Mouse (Mus musculus) left cerebral cortex, postnatal 36 days (tissue): ENCODE measurements at regions not wholly inside any gene's neighbourhood (a gene's known extent, or its start where the extent isn't known, plus 50 kb on each side); places are given as distances from the start of the nearest gene placed in this dataset.
A peak's percentile ranks its signal among the peaks of the same experiment; 100 is the strongest.

ENCODE experiments used
- DNase-seq, 2 experiments: peaks; one replicate each; pipeline ENCODE4 v3.0.0; 2021 to 2022; ENCODE audit warnings: low spot score in 2 of 2, mixed read lengths in 1 of 2
- intact Hi-C: fragments of 180-260 bp; cut with DNase I; formaldehyde crosslinking; loops from one replicate; pipeline ENCODE4 v1.15.1; 2025

DNA sequence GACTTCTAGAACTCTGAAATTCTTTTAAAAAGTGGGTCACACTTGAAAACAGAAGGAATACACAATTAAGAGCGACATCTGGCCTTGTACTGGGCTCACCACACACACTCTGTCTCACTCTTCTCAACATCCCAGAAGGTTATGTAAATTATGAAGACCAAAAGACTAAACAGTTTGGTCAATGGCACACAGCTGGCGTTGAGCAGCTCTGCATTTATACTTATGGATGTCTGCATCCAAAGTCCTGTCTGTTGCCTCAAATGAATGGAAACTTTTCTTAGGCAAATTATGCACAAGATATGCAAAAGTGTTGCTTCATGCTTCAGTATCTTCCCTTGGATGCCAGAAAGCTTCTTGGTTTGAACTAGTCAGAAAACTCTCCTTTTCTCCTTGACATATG, 323.5 kb downstream of the Ppp3ca start:
- intact Hi-C loops: no loop called here

DNA sequence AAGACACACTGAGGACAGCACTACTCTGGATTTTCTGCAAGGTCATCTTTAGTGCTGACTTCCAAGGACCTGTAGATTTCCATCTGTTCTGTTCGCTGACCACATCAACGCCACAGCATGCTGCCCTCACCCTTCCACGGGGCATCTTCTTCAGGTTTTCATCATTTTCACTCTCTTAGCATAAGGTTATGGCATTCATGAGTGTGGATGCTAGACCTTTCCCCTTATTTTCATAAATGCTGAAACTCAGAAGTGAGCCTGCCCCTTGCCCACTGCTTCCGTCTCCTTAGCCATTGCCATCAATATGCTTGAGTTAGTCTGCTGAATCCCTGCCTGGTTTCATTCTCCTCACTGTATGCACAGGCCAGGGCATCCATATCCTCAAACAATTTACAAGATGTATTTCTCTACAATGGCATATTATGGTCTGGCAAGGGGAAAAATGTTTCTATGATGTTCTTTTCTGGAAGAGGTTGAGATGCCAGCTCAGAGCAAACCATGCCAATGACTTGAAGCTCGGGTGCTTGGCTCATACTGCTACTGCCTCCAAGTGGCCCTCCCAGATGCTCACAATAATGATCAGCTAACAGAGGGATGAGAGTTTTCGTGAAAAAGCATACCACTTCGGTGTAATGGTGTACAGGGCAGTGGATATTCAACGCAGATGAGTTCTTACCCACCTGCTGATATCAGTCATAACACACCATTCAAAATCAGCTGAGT, 324.6 kb downstream of the Ppp3ca start:
- DNase-seq: peak in 1 of 2 experiments; percentile 14
- intact Hi-C loops: loop anchor here (5.0 kb wide), 2 partner anchors 218 to 423 kb away; no protein-coding TSS in a partner anchor

More for the DNA sequence above, 323.5 kb downstream of the Ppp3ca start:
- DNase-seq: no peak

DNA sequence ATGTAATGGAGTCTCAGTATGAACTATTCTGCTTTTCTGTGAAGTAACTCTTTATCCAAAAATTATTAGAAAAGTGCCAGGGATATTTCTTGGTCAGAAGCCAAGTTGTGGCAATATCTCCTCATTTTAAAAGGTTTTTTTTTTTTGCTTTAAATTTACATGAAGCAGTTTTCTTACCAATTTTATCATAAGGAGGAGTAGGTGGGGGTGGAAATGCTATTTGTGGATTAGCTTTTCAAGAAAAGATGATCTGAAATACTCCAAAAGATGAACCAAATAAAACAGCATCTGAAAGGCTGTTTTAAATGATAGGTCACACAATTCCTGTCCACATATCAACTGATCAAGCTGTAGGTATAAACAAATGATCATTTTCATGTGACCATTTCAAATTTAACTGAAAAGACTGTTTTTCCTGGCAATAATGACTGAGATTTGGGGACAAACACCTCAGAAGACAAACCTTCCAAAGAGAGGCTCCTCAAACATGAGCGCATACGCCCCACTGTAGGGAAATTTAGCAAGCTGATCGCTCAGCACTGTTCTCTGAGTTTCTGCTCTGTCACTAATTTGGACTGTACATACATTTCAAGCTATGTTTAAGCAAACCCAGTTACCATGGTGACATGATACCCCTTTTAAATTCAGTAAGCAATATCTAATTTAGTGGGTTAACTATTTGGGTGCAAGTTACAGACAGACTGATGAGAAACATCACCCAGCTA, 325.8 kb downstream of the Ppp3ca start:
- intact Hi-C loops: loop anchor here (5.0 kb wide), 2 partner anchors 217 to 422 kb away; no protein-coding TSS in a partner anchor
- peak in 1 of 2 experiments; percentile 11 for DNase-seq

GRCm38 (mm10) chr3:136996381-136996895, 326.5 kb downstream of the Ppp3ca start:
- intact Hi-C loops: loop anchor here (5.0 kb wide), 2 partner anchors 216 to 421 kb away; no protein-coding TSS in a partner anchor
- no peak for DNase-seq

DNA sequence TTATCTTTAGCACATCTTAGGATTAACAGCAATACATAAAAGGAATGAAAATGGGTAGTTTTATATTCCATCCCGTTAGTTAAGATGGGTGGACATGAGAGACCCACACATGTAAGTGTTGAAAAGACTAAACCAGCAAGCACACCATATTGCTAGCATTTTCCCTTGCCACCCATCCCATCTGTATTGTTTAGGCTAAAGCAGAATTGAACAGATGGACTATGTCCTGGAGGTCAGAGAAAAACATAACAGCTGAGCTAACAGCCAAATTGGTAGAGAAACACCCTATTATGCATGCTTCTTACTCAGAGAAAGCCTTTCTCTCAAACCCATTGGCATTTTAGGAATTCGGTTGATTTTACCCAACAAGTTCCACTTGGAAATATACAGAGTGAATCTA, 329.3 kb upstream of the Emcn start:
- intact Hi-C loops: no loop called here
- DNase-seq: no peak

GRCm38 (mm10) chr3:137014686-137015085, 326.2 kb upstream of the Emcn start:
- intact Hi-C loops: no loop called here

GRCm38 (mm10) chr3:137015199-137015598, 325.7 kb upstream of the Emcn start:
- no peak for DNase-seq
- intact Hi-C loops: no loop called here

More at GRCm38 (mm10) chr3:137014686-137015085, 326.2 kb upstream of the Emcn start:
- DNase-seq: no peak

DNA sequence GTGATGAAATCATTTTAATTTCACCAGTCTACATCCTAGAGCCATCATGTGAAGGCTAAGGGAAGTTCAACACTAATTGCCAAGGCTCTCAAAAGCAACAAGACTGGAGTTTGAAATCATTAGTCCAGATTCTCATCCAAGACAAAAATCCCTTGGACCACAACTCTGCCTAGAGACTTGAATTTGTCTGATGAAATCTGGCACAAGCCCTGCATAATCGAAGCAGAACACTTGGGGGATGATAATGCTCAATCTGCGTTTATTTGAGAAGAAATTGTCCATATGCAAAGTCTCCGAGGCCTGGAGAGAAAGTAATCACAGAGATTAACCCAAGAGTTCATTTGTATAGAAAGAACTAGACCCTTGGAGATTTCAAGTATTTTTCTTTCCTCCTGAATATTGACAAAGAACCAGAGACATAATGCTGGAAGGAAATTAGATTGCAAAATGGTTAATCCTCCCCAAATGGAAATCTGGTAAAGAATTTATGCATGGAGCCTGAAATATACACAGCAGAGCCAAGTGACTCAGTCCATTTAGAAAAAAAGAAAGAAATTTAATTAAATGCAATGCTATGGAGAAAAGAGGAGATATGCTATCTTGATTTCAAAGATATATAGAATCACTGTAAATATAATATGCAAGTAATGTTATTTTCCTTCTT, 320.8 kb upstream of the Emcn start:
- no peak for DNase-seq
- intact Hi-C loops: no loop called here

- DNase-seq: no peak
- intact Hi-C loops: no loop called here
Observed at GRCm38 (mm10) chr3:137029546-137029945, 311.3 kb upstream of the Emcn start.

DNA sequence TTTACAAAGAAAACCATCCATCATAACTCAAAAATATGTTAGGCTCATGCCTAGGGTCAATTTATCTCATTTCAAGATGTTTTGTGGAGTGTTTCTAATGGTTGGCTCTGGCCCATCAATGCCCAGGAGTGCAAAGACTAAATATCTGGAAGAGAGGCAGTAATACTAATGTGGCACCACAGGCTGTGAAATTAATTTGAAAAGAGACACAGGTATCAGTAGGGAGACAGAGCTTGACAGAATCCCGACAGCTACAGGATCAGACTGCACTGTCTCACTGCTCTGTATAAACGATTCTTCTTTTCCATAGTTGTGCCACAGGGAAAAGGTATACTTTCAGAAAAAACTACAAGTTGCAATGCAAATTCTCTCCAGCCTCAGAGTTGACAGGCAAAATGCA, 308.1 kb upstream of the Emcn start:
- intact Hi-C loops: no loop called here
- no peak for DNase-seq

DNA sequence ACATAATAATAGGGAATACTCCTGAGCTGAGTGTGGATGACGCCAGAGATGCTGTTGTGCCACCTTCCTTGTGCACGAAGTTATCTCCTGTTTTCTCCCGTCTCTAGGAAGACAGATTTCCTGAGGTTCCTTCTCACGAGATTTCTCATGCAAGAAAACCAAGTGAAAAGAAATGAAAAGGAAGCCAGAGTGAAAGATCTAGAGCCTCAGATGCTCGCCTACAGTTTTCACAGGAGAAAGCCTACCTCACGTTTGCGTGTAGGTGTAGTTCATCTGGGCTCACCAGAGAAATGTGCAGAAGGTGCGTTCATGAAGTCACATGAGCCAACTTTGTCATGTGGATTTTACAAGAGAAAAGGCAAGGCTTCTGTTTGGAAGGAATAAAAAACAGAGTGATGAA, 301.2 kb upstream of the Emcn start:
- peak in 1 of 2 experiments; percentile 8 for DNase-seq
- intact Hi-C loops: no loop called here

- DNase-seq: no peak
- intact Hi-C loops: loop anchor here (10.0 kb wide), 1 partner anchor 358 kb away; no protein-coding TSS in a partner anchor
Observed at GRCm38 (mm10) chr3:137056544-137057224, 284.2 kb upstream of the Emcn start.

GRCm38 (mm10) chr3:137057225-137057910, 283.5 kb upstream of the Emcn start:
- intact Hi-C loops: loop anchor here (10.0 kb wide), 1 partner anchor 357 kb away; no protein-coding TSS in a partner anchor
- DNase-seq: peak; percentile 71 to 78

- intact Hi-C loops: loop anchor here (10.0 kb wide), 1 partner anchor 357 kb away; no protein-coding TSS in a partner anchor
- DNase-seq: no peak
Observed at GRCm38 (mm10) chr3:137057911-137058260, 283.0 kb upstream of the Emcn start.

GRCm38 (mm10) chr3:137062067-137062466, 278.8 kb upstream of the Emcn start:
- DNase-seq: no peak
- intact Hi-C loops: no loop called here

GRCm38 (mm10) chr3:137067336-137067735, 273.5 kb upstream of the Emcn start:
- intact Hi-C loops: no loop called here

GRCm38 (mm10) chr3:137069334-137069733, 271.5 kb upstream of the Emcn start:
- intact Hi-C loops: no loop called here
- DNase-seq: no peak

More at GRCm38 (mm10) chr3:137067336-137067735, 273.5 kb upstream of the Emcn start:
- DNase-seq: no peak

DNA sequence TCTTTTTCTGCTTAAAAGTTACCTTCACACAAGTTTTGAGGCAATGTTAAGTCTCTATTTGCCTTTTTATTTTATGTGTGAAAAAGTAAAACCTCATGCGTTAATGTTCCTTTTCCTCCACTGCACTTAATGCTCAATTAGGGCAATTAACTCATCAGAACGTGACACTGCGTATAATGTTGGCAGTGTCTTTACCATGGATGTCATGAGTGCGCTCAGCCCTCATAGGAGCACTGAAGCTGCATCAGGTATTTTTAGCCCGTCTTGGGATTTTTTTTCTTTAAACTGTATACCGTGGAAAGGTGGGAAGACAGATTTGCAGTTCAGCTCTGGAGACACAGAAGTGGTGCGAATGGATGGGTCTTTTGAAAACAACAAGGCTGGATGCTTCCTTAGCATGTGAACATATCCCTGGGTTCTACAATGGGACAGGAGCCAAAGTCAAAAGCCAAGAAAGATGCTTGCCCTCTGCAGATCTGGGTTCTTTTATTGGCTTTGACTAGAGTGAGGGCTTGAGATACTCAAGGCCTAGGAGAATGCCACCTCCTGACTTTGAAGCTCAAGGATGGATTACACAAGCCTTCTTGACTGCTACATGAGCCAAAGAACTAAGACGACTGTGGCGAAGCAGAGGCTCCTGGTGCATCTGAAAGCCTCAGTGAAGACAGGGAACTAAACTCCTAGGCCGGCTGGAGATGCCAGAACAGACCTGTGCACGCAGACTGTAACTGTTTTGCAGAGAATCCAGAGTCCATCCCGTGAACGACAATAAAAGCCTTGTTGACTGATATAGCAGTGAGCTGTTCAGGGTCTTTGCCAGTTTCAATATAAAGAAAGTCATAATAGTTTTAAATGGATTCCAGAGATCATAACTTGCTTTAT, 262.9 kb upstream of the Emcn start:
- intact Hi-C loops: no loop called here
- no peak for DNase-seq
